Mouse (Mus musculus) heart, adult 2 months (tissue): ENCODE results near the gene Tmem132b. TPM values are rescaled to one million over a fixed set of nuclear protein-coding genes. Genes with fewer than 3 reads are reported as not detected.
"Not testable (repeated sequence)": the region's sequence is repeated elsewhere in the genome, so short reads cannot be mapped to it uniquely, and the experiment has no call there.

ENCODE experiments used
- DNase-seq, 2 experiments: peaks; one replicate each; pipeline ENCODE4 v3.0.0; 2021
- H3K27ac ChIP-seq: fragments of 200-600 bp; 2 replicates; pipeline ENCODE4 v1.8.1; 2022
- H3K27me3 ChIP-seq: fragments of 200-500 bp; 2 replicates; pipeline ENCODE4 v1.6.1; 2012; ENCODE audit warnings: mild to moderate bottlenecking, low read length, inconsistent platforms, mixed read lengths; ENCODE audit not compliant: control insufficient read depth, insufficient read depth
- H3K36me3 ChIP-seq: fragments of 200-500 bp; 2 replicates; pipeline ENCODE4 v1.6.1; 2012; ENCODE audit warnings: low read length, inconsistent platforms; ENCODE audit not compliant: control insufficient read depth, insufficient read depth
- H3K4me1 ChIP-seq: fragments of 200-500 bp; 2 replicates; pipeline ENCODE4 v1.6.1; 2011; ENCODE audit warnings: low read length; ENCODE audit not compliant: control insufficient read depth, insufficient read depth
- H3K4me3 ChIP-seq: fragments of 200-600 bp; 2 replicates; pipeline ENCODE4 v1.8.1; 2022
- H3K79me2 ChIP-seq: fragments of 200-500 bp; replicated peaks from 2 replicates; pipeline ENCODE4 v1.6.1; 2012; ENCODE audit warnings: mild to moderate bottlenecking, inconsistent platforms, low read length, moderate library complexity, mixed read lengths; ENCODE audit not compliant: control insufficient read depth, insufficient read depth
- H3K9ac ChIP-seq: fragments of 200-500 bp; 2 replicates; pipeline ENCODE4 v1.6.1; 2012; ENCODE audit warnings: low read depth, mild to moderate bottlenecking, control low read depth, inconsistent platforms, low read length, mixed read lengths
- CTCF ChIP-seq: fragments of 200-600 bp; IDR thresholded peaks from 2 replicates; pipeline ENCODE4 v1.8.1; 2022; ENCODE audit warnings: antibody characterized with exemption, mild to moderate bottlenecking, moderate library complexity
- EP300 ChIP-seq: fragments of 200-500 bp; IDR thresholded peaks from 2 replicates; pipeline ENCODE4 v1.6.1; 2011; ENCODE audit warnings: low read depth, low read length, control low read depth; ENCODE audit not compliant: insufficient read depth
- POLR2A ChIP-seq: fragments of 200-500 bp; IDR thresholded peaks from 2 replicates; pipeline ENCODE4 v1.6.1; 2011; ENCODE audit warnings: mild to moderate bottlenecking, low read depth, low read length, control low read depth; ENCODE audit not compliant: insufficient read depth
- WGBS: fragments of 180-500 bp; shearing (Covaris S2); methylation state at CpG from one replicate; pipeline ENCODE4 v1.1.7; 2018; 5-methylcytosine and 5-hydroxymethylcytosine counted together
- intact Hi-C: fragments of 180-260 bp; cut with DNase I; formaldehyde crosslinking; loops from one replicate; pipeline ENCODE4 v1.15.1; 2025
- polyA plus RNA-seq: library from polyadenylated mRNA; depleted of rRNA; stranded (reverse); fragments of >200 nt; gene quantifications from 2 replicates; pipeline ENCODE4 v1.2.3, GENCODE M21; 2012
- total RNA-seq, 2 experiments: library from RNA; stranded (reverse); gene quantifications; 2 replicates each; pipeline ENCODE4 v1.2.3; 2021

Tmem132b gene
- total and polyA plus RNA-seq, 3 experiments = not detected

- Histone ChIP-seq H3K27me3 (no peaks in the 10 kb centered on the region), H3K36me3 (no peaks in the 10 kb centered on the region), H3K4me3 (no peak overlapping the region), H3K4me1 (peaks cover 2% of the 10 kb centered on the region), H3K9ac (no peak overlapping the region), H3K27ac (no peak overlapping the region), H3K79me2 (no peaks in the 10 kb centered on the region)
- intact Hi-C loops = no loop called here
- 85% methylated on average over 11 of the region's 11 CpGs for WGBS
- TF ChIP-seq CTCF (no peak), POLR2A (no peak), EP300 (no peak)
- DNase-seq = no peak
Observed at GRCm38 (mm10) chr5:125487375-125488115, 44.0 kb upstream of the Tmem132b start.

DNA sequence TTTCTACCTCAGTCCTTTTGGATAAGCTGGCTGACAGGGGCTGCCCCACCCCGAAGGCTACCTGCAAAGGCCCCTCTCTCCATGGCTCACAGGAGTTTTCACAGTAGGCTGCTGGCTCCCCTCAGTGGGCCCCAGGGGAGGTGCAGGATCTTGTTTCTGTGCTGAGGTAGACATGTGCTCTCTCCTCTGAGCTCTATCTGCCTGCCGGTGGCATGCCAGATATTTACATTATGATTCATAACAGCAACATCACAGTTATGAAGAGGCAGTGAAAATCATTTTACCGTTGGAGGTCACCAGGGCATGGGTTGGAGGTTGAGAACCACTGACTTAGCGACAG, 43.5 kb upstream of the Tmem132b start:
- Histone ChIP-seq H3K4me1 (peaks cover 2% of the 10 kb centered on the region), H3K36me3 (no peaks in the 10 kb centered on the region), H3K27me3 (no peaks in the 10 kb centered on the region), H3K27ac (no peak overlapping the region), H3K79me2 (no peaks in the 10 kb centered on the region), H3K4me3 (no peak overlapping the region), H3K9ac (no peak overlapping the region)
- TF ChIP-seq EP300 = no peak
- peak; percentile 59 for TF ChIP-seq CTCF
- WGBS = 59% methylated on average over 4 of the region's 4 CpGs
- intact Hi-C loops = no loop called here
- no peak for DNase-seq

- H3K27ac ChIP-seq, DNase-seq, H3K4me1 ChIP-seq, H3K9ac ChIP-seq, H3K36me3 ChIP-seq, H3K79me2 ChIP-seq, H3K4me3 ChIP-seq, H3K27me3 ChIP-seq, intact Hi-C loops: not testable (repeated sequence)
- WGBS = 92% methylated on average over 5 of the region's 5 CpGs
Observed at GRCm38 (mm10) chr5:125488953-125489352, 42.6 kb upstream of the Tmem132b start.

- Histone ChIP-seq H3K4me1 (no peaks in the 10 kb centered on the region), H3K27me3 (no peaks in the 10 kb centered on the region), H3K36me3 (no peaks in the 10 kb centered on the region), H3K27ac (peak overlapping the region; percentile 65), H3K79me2 (no peaks in the 10 kb centered on the region), H3K4me3 (no peak overlapping the region), H3K9ac (no peak overlapping the region)
- WGBS = 66% methylated on average over 10 of the region's 10 CpGs
- intact Hi-C loops = no loop called here
- DNase-seq = peak; percentile 51 to 77
- TF ChIP-seq EP300 = no peak
- no peak for TF ChIP-seq CTCF
- TF ChIP-seq POLR2A = no peak
Observed at GRCm38 (mm10) chr5:125491107-125491506, 40.5 kb upstream of the Tmem132b start.

GRCm38 (mm10) chr5:125492379-125493092, 39.0 kb upstream of the Tmem132b start:
- WGBS = 86% methylated on average over 17 of the region's 17 CpGs
- intact Hi-C loops = no loop called here
- H3K4me1 ChIP-seq = no peaks in the 10 kb centered on the region

DNA sequence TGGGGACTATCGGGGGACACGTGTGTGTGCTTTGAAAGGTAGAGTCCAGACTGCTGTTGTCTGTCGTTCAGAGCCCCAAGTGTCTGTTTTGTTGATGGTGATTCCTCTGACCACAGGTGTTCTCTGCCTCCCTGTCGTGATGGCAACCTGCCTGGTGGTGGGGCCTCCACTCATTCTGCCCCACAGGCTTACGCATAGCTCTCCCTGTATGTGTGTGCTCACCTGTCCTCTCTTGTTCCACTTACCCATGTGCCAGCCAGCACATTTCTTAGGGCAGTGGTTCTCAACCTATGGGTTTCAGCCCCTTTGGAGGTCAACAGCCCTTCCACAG, 38.5 kb upstream of the Tmem132b start:
- WGBS = 89% methylated on average over 5 of the region's 5 CpGs
- Histone ChIP-seq H3K36me3 (no peaks in the 10 kb centered on the region), H3K4me1 (no peaks in the 10 kb centered on the region), H3K27ac (no peak overlapping the region), H3K27me3 (no peaks in the 10 kb centered on the region), H3K4me3 (no peak overlapping the region), H3K79me2 (no peaks in the 10 kb centered on the region), H3K9ac (no peak overlapping the region)
- DNase-seq = no peak
- TF ChIP-seq POLR2A = no peak
- TF ChIP-seq CTCF = no peak
- no peak for TF ChIP-seq EP300
- intact Hi-C loops = no loop called here

More at GRCm38 (mm10) chr5:125492379-125493092, 39.0 kb upstream of the Tmem132b start:
- no peak for DNase-seq
- no peaks in the 10 kb centered on the region for H3K36me3 ChIP-seq
- H3K9ac ChIP-seq = no peak overlapping the region
- H3K27me3 ChIP-seq = no peaks in the 10 kb centered on the region
- no peak overlapping the region for H3K27ac ChIP-seq
- H3K79me2 ChIP-seq = no peaks in the 10 kb centered on the region
- TF ChIP-seq POLR2A = no peak
- no peak for TF ChIP-seq CTCF
- TF ChIP-seq EP300 = no peak
- H3K4me3 ChIP-seq = no peak overlapping the region
